Mouse (Mus musculus): ENCODE measurements around the gene Tmem266. TPM values are rescaled to one million over a fixed set of nuclear protein-coding genes. Genes with fewer than 3 reads are reported as not detected.

Tmem266 gene
- polyA plus RNA-seq, 1 experiment, result not detected

- Histone ChIP-seq H3ac (ENCODE audit: control insufficient read depth, insufficient read length, low read depth) (no peak overlapping the region), H3K36me3 (ENCODE audit: control insufficient read depth, insufficient read depth) (no peaks in the 10 kb centered on the region), H3K4me3 (ENCODE audit: insufficient read depth, poor library complexity, severe bottlenecking) (no peak overlapping the region), H3K79me3 (ENCODE audit: low read depth) (no peaks in the 10 kb centered on the region), H3K27me3 (ENCODE audit: control insufficient read depth, insufficient read depth, insufficient read length) (no peaks in the 10 kb centered on the region), H3K79me2 (ENCODE audit: control insufficient read depth, insufficient read depth) (no peaks in the 10 kb centered on the region)
- TF ChIP-seq CTCF (IDR thresholded peaks at IDR 0.05; ENCODE audit: control insufficient read depth, insufficient read depth, insufficient read length), result no peak
- no peak for TF ChIP-seq USF1 (IDR thresholded peaks at IDR 0.05; ENCODE audit: low read depth)
- no peak for TF ChIP-seq MAX (IDR thresholded peaks at IDR 0.05)
- TF ChIP-seq MYOG (IDR thresholded peaks at IDR 0.05; ENCODE audit: control insufficient read depth, extremely low read depth, insufficient read length), result no peak
- TF ChIP-seq CEBPB (IDR thresholded peaks at IDR 0.05; ENCODE audit: low read depth), result no peak
- no peak for TF ChIP-seq MYOD1 (IDR thresholded peaks at IDR 0.05; ENCODE audit: control insufficient read depth, insufficient read length, low read depth)
- no peak for TF ChIP-seq FOSL1 (IDR thresholded peaks at IDR 0.05; ENCODE audit: insufficient read depth, low read length, poor library complexity, severe bottlenecking)
Observed at GRCm38 (mm10) chr9:55453366-55453765, 126.7 kb downstream of the Tmem266 start.

- Histone ChIP-seq H3K4me3 (ENCODE audit: insufficient read depth, poor library complexity, severe bottlenecking) (no peak overlapping the region), H3K27me3 (ENCODE audit: control insufficient read depth, insufficient read depth, insufficient read length) (no peaks in the 10 kb centered on the region), H3ac (ENCODE audit: control insufficient read depth, insufficient read length, low read depth) (no peak overlapping the region), H3K79me3 (ENCODE audit: low read depth) (no peaks in the 10 kb centered on the region), H3K79me2 (ENCODE audit: control insufficient read depth, insufficient read depth) (no peaks in the 10 kb centered on the region), H3K36me3 (ENCODE audit: control insufficient read depth, insufficient read depth) (peaks cover 22% of the 10 kb centered on the region)
- TF ChIP-seq CTCF (IDR thresholded peaks at IDR 0.05; ENCODE audit: control insufficient read depth, insufficient read depth, insufficient read length) (no peak), FOSL1 (IDR thresholded peaks at IDR 0.05; ENCODE audit: insufficient read depth, low read length, poor library complexity, severe bottlenecking) (no peak), USF1 (IDR thresholded peaks at IDR 0.05; ENCODE audit: low read depth) (no peak), MAX (IDR thresholded peaks at IDR 0.05) (no peak), MYOD1 (IDR thresholded peaks at IDR 0.05; ENCODE audit: control insufficient read depth, insufficient read length, low read depth) (no peak), MYOG (IDR thresholded peaks at IDR 0.05; ENCODE audit: control insufficient read depth, extremely low read depth, insufficient read length) (no peak), CEBPB (IDR thresholded peaks at IDR 0.05; ENCODE audit: low read depth) (no peak)
Observed at GRCm38 (mm10) chr9:55468397-55468796, 141.7 kb downstream of the Tmem266 start.

- Histone ChIP-seq H3K36me3 (ENCODE audit: control insufficient read depth, insufficient read depth) (peaks cover 13% of the 10 kb centered on the region), H3ac (ENCODE audit: control insufficient read depth, insufficient read length, low read depth) (no peak overlapping the region), H3K27me3 (ENCODE audit: control insufficient read depth, insufficient read depth, insufficient read length) (no peaks in the 10 kb centered on the region), H3K4me3 (ENCODE audit: insufficient read depth, poor library complexity, severe bottlenecking) (no peak overlapping the region), H3K79me3 (ENCODE audit: low read depth) (no peaks in the 10 kb centered on the region), H3K79me2 (ENCODE audit: control insufficient read depth, insufficient read depth) (no peaks in the 10 kb centered on the region)
- TF ChIP-seq CTCF (IDR thresholded peaks at IDR 0.05; ENCODE audit: control insufficient read depth, insufficient read depth, insufficient read length) (no peak), FOSL1 (IDR thresholded peaks at IDR 0.05; ENCODE audit: insufficient read depth, low read length, poor library complexity, severe bottlenecking) (no peak), USF1 (IDR thresholded peaks at IDR 0.05; ENCODE audit: low read depth) (no peak), MAX (IDR thresholded peaks at IDR 0.05) (no peak), MYOD1 (IDR thresholded peaks at IDR 0.05; ENCODE audit: control insufficient read depth, insufficient read length, low read depth) (no peak), MYOG (IDR thresholded peaks at IDR 0.05; ENCODE audit: control insufficient read depth, extremely low read depth, insufficient read length) (no peak), CEBPB (IDR thresholded peaks at IDR 0.05; ENCODE audit: low read depth) (no peak)
Observed at GRCm38 (mm10) chr9:55476084-55476483, 149.4 kb downstream of the Tmem266 start.

- no peaks in the 10 kb centered on the region for H3K79me3 ChIP-seq (ENCODE audit: low read depth)
- H3ac ChIP-seq (ENCODE audit: control insufficient read depth, insufficient read length, low read depth), result no peak overlapping the region
- TF ChIP-seq CTCF (IDR thresholded peaks at IDR 0.05; ENCODE audit: control insufficient read depth, insufficient read depth, insufficient read length) (no peak), USF1 (IDR thresholded peaks at IDR 0.05; ENCODE audit: low read depth) (no peak)
- H3K79me2 ChIP-seq (ENCODE audit: control insufficient read depth, insufficient read depth), result no peaks in the 10 kb centered on the region
- no peak overlapping the region for H3K4me3 ChIP-seq (ENCODE audit: insufficient read depth, poor library complexity, severe bottlenecking)
- peaks cover 37% of the 10 kb centered on the region for H3K36me3 ChIP-seq (ENCODE audit: control insufficient read depth, insufficient read depth)
- no peaks in the 10 kb centered on the region for H3K27me3 ChIP-seq (ENCODE audit: control insufficient read depth, insufficient read depth, insufficient read length)
Observed at GRCm38 (mm10) chr9:55478699-55479098, 152.0 kb downstream of the Tmem266 start.

GRCm38 (mm10) chr9:55482116-55482515 is 155.4 kb downstream of the Tmem266 start:
- no peaks in the 10 kb centered on the region for H3K27me3 ChIP-seq (ENCODE audit: control insufficient read depth, insufficient read depth, insufficient read length)
- H3K4me3 ChIP-seq (ENCODE audit: insufficient read depth, poor library complexity, severe bottlenecking), result no peak overlapping the region
- no peaks in the 10 kb centered on the region for H3K79me3 ChIP-seq (ENCODE audit: low read depth)
- TF ChIP-seq CTCF (IDR thresholded peaks at IDR 0.05; ENCODE audit: control insufficient read depth, insufficient read depth, insufficient read length) (no peak), MYOD1 (IDR thresholded peaks at IDR 0.05; ENCODE audit: control insufficient read depth, insufficient read length, low read depth) (no peak), MAX (IDR thresholded peaks at IDR 0.05) (no peak), USF1 (IDR thresholded peaks at IDR 0.05; ENCODE audit: low read depth) (no peak)
- H3K79me2 ChIP-seq (ENCODE audit: control insufficient read depth, insufficient read depth), result no peaks in the 10 kb centered on the region
- H3K36me3 ChIP-seq (ENCODE audit: control insufficient read depth, insufficient read depth), result peaks cover 42% of the 10 kb centered on the region
- no peak overlapping the region for H3ac ChIP-seq (ENCODE audit: control insufficient read depth, insufficient read length, low read depth)

Other genes with a start within 250 kb of the Tmem266 start
- gene Ube2q2, start 178.1 kb upstream of the Tmem266 start, polyA plus RNA-seq (2012; fragmentation: generic; extraction: Trizol), result 6.3 TPM
- gene Fbxo22, start 118.0 kb upstream of the Tmem266 start, polyA plus RNA-seq (2012; fragmentation: generic; extraction: Trizol), result 26.5 TPM
- gene Nrg4, start 69 bp upstream of the Tmem266 start, polyA plus RNA-seq (2012; fragmentation: generic; extraction: Trizol), result 0.15 TPM
- gene Etfa, start 185.3 kb downstream of the Tmem266 start, polyA plus RNA-seq (2012; fragmentation: generic; extraction: Trizol), result 87.7 TPM
- 4.8 TPM for gene Isl2, start 211.8 kb downstream of the Tmem266 start, polyA plus RNA-seq (2012; fragmentation: generic; extraction: Trizol)

All from C2C12 (cell line).